Mouse (Mus musculus) CH12.LX (cell line): Measurements from ENCODE around the gene Ttc7b.

Experiments
- CHD1 ChIP-seq: IDR thresholded peaks from 2 replicates; pipeline ENCODE4 v1.6.1; 2012; ENCODE audit warnings: low read depth, low read length, improper control_type of control experiment, inconsistent platforms
- POLR2A ChIP-seq: IDR thresholded peaks from 2 replicates; pipeline ENCODE4 v1.6.1; 2011; ENCODE audit warnings: low read depth, mild to moderate bottlenecking, improper control_type of control experiment, low read length

DNA sequence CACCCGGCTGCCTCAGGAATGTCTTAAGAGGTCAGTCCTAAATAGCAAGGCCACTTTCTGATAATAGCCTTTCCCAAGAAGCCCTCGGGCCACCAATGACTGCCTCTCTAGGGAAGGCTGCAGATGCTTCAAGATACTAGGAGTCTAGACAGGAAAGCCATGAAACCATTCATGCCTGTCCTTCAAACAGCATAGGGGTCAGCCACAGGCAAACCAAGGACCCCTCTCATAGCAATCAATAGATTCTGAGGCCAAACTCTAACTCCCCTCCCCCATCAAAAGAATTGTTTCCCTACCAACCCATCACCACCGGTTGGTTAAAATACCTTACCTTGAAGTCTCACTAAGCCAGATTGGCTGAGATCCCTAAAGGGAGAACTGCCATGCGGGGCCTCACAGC is 5.1 kb downstream of the Ttc7b start:
- TF ChIP-seq CHD1 (no peak), POLR2A (no peak)
